Mouse (Mus musculus) heart, adult 2 months (tissue): ENCODE measurements around the gene Adamts15.

ENCODE experiments used
- CTCF ChIP-seq: fragments of 200-600 bp; IDR thresholded peaks from 2 replicates; pipeline ENCODE4 v1.8.1; 2022; ENCODE audit warnings: antibody characterized with exemption, mild to moderate bottlenecking, moderate library complexity
- POLR2A ChIP-seq: fragments of 200-500 bp; IDR thresholded peaks from 2 replicates; pipeline ENCODE4 v1.6.1; 2011; ENCODE audit warnings: mild to moderate bottlenecking, low read depth, low read length, control low read depth; ENCODE audit not compliant: insufficient read depth

DNA sequence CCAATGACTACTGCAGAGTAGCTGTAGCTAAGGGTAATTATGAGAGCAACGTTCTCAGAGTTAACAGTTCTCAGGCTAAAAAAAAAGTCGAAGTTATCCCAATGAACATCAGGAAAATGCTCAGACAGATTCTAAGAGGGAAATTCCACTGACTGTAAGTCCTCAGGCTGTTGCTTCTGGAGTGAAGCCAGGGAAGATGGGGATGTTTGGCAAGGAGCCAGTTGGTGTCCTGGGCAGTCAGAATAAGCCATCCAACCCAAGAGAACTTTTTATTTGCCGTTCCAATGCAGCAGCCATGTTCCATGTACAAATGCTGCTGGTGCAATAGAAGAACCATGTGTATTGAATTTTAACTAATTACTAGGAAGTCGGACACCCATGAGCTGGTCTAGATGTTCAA is 28.3 kb upstream of the Adamts15 start:
- no peak for TF ChIP-seq CTCF
- no peak for TF ChIP-seq POLR2A
